18 mouse cellular contexts compared by ENCODE assay signal in genomic region chr9:27458335-27459040, GRCm38 (mm10).
"Had no signal": no experiment of that assay in that cellular context is flagged by ENCODE, and none has a peak within 500 bp of the region (broad histone marks: within the 10 kb centered on the region; RNA-seq: fewer than 3 reads in every experiment).

No protein-coding gene starts in this region.

- H3K4me3 ChIP-seq: left cerebral cortex, adult 2 months; liver, embryonic 13.5 days; megakaryocyte, embryonic 14.5 days; neural tube, embryonic 12.5 days; neural tube, embryonic 15.5 days had no signal

- H3K4me2 ChIP-seq: liver, embryonic 13.5 days; neural tube, embryonic 12.5 days; neural tube, embryonic 15.5 days had no signal

- DNase-seq: kidney, adult 2 months; kidney, postnatal 10 days; kidney, postnatal 36 days; layer of hippocampus, postnatal 36 days; liver, embryonic 13.5 days; lung, adult 2 months; right cerebral cortex, adult 18-20 months; right cerebral cortex, postnatal 14 days; right cerebral cortex, postnatal 4 days; thymus, adult 2 months; thymus, postnatal 14 days; thymus, postnatal 4 days had no signal

- H3K4me1 ChIP-seq: liver, embryonic 13.5 days; neural tube, embryonic 12.5 days; neural tube, embryonic 15.5 days had no signal

- H3K9ac ChIP-seq: liver, embryonic 13.5 days; neural tube, embryonic 12.5 days; neural tube, embryonic 15.5 days had no signal

- H3K9me3 ChIP-seq: liver, embryonic 13.5 days; neural tube, embryonic 12.5 days; neural tube, embryonic 15.5 days had no signal

- H3K36me3 ChIP-seq: liver, embryonic 13.5 days; neural tube, embryonic 12.5 days; neural tube, embryonic 15.5 days had no signal

- H3K27ac ChIP-seq: left cerebral cortex, adult 2 months; liver, embryonic 13.5 days; neural tube, embryonic 12.5 days; neural tube, embryonic 15.5 days; stomach, postnatal 0 days had no signal

- ATAC-seq: lung, postnatal 0 days had no signal

- H3K27me3 ChIP-seq: liver, embryonic 13.5 days; neural tube, embryonic 12.5 days; neural tube, embryonic 15.5 days had no signal
